Mouse (Mus musculus): Measurements from ENCODE around the gene Ccdc157. TPM values are rescaled to one million over a fixed set of nuclear protein-coding genes. Genes with fewer than 3 reads are reported as not detected.
"Not testable (repeated sequence)": the region's sequence is repeated elsewhere in the genome, so short reads cannot be mapped to it uniquely, and the experiment has no call there.

Gene Ccdc157
- total RNA-seq (2021) = 1 to 10 TPM; 3.3 to 5.6 TPM
- long read RNA-seq, experiment 1, partial matches to known transcripts = 5 of 5 reads
- long read RNA-seq, experiment 1, other reads (novel, unspliced or antisense) = 0 of 5 reads
- long read RNA-seq, experiment 2, partial matches to known transcripts = 1 of 3 reads
- long read RNA-seq, experiment 2, other reads (novel, unspliced or antisense) = 2 of 3 reads

DNA sequence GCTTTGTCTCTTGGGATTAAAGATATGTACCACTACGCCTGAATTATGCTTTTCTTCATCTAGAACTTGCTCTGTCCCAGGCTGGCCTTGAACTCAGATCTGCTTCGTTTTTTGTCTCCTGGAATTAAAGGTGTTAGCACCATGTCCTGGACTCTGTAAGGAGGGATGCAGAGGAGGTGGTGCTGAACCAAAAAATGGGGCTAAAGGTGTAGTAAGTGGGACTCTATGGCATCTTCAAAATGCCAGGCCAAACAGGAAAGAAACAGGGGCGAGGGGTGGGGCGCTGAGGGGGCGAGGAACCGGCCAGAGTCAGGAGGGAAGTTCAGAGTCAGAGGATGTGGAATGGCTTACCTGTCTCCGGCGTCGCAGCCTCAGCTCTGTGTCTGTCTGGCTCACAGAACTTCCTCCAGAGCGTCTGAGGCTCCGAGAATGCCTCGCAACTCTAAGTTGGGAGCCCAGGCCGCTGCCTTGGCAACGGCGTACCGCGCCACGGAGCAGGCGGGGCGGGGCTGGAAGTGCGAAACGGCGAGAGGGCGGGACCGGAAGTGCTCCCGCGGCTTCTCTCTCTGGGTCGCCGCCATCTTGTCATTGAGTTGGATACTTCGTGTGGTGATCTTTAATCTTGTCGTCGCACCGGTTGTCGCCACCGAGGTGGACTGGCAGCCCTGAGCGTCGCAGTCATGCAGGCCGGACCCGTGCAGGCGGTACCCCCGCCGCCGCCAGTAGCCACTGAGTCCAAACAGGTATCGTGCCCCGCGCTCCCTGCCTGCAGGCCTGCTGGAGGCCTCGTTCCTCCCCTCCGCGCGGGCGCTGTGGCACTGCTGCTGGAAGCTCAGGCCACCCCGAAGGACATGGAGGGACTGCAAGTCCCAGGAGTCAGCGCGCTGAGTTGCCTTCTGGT, at the start of gene Ccdc157, which contains the start of gene Sf3a1:
Gene Ccdc157 (minus strand): TSS at position 486 of the 901 bp plus-strand sequence.
Gene Sf3a1 (plus strand): TSS at position 543 of the 901 bp plus-strand sequence.
- intact Hi-C loops (cut with DNase I; ENCODE audit: low total_unique reads) = no loop called here
- peak; percentile 95 for DNase-seq

DNA sequence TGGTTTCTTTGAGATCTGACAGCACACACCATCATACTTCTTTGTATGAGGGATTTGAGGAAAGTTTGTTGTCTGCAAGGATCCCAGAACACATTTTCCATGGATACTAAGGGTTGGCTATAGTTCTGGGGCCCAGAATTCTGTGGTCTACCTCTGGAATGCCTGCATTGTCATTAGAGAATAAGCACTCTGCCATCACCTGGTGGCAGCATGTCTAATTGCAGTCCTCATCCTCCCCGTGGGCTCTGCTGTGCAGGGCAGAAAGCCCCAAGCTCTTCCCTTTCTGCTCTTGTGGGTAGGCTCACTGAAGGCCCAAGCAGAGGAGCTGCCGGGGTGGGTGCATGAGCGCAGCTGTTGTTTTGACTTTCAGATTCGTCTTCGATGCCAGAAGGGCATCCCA, 49.5 kb upstream of the Ccdc157 start:
- intact Hi-C loops (cut with DNase I; ENCODE audit: low total_unique reads) = no loop called here
- no peak for DNase-seq

DNA sequence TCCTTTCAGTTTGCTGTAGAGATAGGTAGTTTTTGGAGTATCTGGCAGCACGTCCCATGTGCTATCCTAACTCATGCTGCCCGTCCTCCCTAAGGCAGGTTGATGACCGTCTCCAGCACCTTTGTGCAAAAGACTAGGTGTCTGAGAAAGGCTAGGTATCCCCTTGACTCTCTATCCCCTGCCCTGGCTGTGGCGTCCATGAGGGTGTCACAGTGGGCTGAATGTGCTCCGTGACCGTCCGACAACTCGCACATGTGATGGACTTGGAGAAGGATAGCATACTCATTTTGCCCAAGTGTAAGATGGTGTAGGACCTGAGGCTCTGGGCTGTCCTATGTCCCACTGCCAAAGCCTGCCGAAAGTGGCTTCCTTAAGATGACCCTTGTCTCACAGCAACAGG, 47.6 kb upstream of the Ccdc157 start:
- DNase-seq = no peak
- intact Hi-C loops (cut with DNase I; ENCODE audit: low total_unique reads) = no loop called here

DNA sequence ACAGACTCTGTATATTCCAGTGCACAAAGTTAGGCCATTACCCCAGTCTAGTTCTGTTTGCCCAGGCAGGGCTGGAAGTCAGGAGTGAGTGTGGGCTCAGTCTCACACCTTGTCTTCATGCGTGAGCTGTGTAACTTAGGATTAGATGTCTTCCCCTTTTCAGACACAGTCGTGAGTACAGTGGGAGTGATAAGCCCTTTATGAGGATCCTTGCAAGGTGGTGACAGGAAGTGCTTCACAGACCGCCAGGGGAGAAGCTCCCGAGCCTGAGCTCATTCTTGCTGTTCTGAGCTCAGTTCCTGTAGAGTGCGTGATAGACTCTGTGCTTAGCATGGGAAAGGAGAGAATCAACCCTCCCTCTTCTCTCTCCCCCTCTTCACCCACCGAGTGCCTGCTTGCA, 46.5 kb upstream of the Ccdc157 start:
- no peak for DNase-seq
- intact Hi-C loops (cut with DNase I; ENCODE audit: low total_unique reads) = no loop called here

DNA sequence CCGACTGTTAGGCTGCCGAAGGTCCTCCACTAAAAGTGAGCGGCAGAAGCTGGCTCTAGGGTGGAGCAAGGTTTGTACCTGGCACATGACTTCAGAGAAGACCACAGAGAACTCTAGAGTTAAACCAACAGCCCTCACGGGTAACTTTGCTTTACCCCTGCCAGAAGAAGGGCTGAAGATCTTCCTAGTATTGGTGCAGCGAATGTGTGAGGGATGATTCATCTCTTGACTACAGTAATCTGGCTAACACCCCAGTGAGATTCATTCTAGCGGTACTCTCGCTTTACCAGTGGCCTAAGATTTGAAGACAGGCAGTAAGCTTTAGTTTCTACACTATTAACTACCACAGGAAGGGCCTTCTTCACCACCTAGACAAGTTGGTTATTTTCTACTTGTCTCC, 45.9 kb upstream of the Ccdc157 start:
- intact Hi-C loops (cut with DNase I; ENCODE audit: low total_unique reads) = no loop called here
- DNase-seq = no peak

DNA sequence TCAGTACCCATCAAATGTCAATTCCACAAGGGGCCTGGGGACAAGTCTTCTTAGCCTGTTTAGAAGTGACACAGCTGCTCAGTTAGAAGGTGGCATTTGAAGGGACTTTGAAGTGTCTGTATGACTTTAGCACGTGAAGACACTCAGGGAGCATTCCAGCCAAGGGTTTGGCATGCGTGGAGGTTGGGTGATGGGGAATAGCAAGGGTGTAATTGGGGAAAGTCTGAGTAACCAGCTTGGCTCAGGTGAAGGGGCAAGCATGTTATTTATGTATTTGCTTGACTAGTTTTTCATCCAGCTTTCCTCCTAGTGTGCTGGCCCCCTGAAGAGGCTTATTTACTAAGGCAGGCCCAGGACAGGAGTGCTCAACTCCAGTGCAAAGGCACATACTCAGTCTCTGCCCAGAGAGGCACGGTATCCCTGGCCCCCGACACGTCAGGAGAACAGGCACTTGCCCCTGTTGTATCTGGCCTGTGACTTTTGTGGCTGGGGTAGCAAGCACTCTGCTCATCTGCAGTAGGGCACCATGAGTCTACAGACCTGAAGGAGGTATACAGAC, 45.1 kb upstream of the Ccdc157 start:
- intact Hi-C loops (cut with DNase I; ENCODE audit: low total_unique reads) = no loop called here
- DNase-seq = no peak

DNA sequence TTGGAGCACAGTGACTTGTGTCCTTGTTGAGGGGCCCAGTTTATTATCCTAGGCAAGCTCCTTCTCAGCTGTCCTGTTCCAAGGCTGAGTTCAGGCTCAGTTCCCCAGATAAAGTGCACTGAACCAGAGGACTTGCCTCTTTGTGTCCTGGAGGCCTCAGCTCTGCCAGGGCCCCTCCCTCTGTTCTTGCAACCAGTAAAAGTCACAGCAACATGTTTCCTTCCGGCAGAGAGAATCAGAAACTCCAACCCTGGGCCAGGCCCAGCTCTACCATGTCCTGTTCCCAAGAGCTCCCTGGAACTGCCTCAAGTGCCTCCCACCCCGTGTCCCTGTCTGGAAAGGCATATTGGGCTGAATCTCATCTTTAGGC, 43.6 kb upstream of the Ccdc157 start:
- intact Hi-C loops (cut with DNase I; ENCODE audit: low total_unique reads) = no loop called here
- peak; percentile 75 for DNase-seq

DNA sequence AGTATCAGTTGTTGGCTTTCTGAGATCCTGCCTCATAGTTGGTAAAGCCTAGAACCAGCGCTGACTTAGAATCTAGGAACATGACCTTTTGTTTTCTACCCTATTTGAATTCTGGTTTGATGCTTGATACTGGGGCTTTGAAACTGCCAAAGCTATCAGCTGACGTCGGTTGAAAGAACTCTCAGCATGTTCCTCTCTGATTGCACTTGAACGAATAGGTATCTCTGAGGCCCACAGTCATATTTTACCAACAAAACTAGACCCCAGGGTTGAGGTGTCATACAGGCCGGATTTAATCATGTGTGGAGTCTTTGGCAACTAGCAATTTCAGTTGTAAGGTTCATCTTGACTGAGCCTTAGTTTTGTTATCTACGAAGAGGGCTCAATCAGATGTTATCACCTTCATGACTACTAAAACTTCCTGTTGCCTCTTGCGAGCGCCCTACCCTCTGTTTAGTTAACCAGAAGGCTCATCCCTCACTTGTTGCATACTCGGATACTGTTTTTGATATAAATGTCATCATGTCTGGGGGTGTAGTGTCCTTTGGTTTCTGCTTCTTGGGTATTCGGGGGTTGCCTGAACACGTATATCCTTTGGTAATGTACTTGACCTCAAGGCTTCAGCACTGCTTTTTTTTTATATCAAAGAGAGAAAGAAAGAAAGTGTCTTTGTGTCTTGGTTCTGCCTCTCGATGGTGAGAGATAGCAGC, 43.1 kb upstream of the Ccdc157 start:
- intact Hi-C loops (cut with DNase I; ENCODE audit: low total_unique reads) = no loop called here
- DNase-seq = no peak

DNA sequence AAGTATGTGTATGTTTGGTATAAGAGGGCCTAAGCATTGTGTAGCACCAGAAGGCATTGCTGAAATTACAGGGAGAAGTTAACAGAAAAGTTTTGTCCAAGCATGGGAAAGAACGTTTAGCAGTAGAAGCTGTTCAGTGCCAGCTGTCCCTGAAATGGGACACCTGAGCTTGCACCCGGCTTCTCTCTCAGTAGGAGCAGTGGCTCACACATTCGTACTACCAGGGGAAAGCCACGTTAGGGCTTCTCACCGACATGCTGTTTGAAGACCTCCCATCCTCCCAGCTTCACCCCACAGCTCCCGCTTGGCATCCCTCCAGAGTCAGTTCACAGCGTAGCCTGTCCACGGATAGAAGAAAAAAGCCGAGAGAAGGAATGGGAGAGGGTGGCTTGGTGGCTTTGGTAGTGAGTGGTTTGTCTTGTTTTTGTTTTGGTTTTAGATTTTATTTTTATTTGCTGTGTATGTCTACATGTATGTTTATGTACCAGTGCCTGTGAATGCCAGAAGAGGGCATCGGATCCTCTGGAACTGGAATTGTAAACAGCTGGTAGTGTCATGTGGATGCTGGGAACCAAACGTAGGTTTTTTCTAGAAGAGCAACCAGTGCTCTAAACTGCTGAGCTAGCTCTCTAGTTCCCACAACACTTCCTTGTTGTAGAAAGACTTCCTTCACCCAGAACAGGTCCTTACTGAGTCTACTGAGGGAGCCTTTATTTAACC, 42.0 kb upstream of the Ccdc157 start:
- no peak for DNase-seq
- intact Hi-C loops (cut with DNase I; ENCODE audit: low total_unique reads) = no loop called here

DNA sequence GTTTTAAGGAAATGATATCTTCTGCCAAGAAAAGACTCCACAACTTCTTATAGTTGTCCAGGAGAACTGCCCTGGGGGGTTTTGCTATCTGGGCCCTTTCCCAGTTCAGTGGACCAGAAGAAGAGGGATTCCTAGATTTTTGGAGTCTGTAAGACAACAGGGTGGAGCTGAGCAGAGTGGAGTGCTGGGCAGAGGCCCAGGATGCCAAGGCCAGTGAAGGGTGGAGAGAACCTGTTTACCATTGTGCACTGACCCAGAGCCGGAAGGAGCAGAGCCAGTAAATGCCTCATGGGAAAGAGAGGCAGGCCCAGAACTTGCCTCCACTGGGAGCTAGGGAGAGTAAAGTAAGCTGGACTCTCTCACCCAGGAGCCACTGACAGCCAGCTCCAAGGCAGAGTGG, 37.6 kb upstream of the Ccdc157 start:
- no peak for DNase-seq
- intact Hi-C loops (cut with DNase I; ENCODE audit: low total_unique reads) = no loop called here

DNA sequence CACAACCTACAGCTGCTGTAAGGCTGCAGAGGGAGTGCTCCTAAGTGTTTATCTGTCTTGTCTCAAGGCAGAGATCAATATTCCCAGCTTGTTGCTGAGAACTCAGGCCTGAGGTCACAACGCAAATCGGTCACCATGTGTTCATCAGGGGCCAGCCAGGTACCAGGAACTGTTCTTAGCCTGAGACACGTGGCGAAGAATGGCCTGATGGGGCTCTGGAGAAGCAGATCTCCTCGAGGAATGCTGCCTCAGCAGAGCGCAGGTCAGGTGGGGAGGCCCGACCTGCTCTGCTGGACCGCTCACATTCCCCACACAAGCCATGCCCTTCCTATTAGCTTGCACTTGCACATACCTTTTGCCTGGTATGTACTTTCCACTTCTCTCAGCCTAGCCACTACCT, 36.5 kb upstream of the Ccdc157 start:
- intact Hi-C loops (cut with DNase I; ENCODE audit: low total_unique reads) = no loop called here
- DNase-seq = no peak

DNA sequence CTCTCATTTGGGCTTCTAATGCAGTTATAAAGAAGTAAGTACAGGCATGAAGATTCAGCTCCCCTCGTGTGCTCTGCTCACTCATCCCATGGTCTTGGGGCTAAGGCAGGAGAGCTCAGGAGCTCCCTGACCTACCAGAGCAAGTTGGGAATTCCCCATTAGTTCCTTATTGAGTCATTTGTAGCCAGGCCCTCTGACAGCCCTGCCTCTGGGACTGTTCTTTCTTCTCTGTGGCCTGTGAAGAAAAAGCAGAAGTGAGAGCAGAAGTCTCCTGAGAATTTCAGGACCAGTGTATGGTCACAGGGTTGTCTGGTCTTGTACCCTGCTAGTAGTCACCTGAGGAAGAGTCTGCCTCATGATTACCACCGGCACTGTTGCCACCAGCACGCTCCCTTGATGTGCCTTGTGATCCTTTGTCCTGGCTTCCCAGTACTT, 35.5 kb upstream of the Ccdc157 start:
- intact Hi-C loops (cut with DNase I; ENCODE audit: low total_unique reads) = no loop called here
- no peak for DNase-seq

DNA sequence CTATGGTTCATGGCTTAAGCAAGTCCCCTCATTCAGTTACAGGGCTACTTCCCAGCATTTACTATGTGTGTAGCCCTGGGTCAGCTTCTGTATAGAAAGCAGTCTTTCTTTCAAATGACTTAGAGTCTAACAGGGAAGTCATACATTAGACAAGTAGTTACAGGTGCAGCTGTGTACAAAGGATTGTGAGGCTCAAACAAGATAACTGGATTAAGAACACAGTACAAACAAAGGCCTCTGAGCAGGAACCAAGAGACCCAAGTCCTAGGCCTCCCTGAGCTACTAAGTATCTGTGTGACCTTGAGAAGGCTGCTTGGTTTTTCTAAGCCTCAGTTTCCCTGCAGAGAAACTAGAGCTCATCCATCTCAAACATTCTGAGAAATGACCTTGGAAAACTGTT, 33.3 kb upstream of the Ccdc157 start:
- intact Hi-C loops (cut with DNase I; ENCODE audit: low total_unique reads) = no loop called here
- no peak for DNase-seq

DNA sequence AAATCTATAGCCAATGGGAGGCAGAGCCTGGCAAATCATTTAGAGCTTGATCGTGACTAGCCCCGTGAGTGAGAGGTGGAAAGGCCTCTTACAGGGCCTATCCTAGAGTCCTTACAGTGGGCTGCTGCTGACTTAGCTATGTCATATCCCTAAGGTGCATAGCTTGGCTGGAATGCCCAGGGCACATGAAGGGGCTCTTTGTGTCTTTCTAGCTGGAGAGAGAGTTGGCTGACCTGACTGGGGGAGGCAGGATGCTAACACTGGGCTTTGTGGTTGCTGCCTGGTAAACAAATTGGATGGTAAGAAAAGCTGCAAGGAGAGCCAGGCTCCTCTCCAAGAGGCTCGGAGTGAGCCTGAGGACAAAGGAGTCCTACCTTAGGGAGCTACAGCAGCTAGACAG, 32.7 kb upstream of the Ccdc157 start:
- intact Hi-C loops (cut with DNase I; ENCODE audit: low total_unique reads) = no loop called here
- no peak for DNase-seq

DNA sequence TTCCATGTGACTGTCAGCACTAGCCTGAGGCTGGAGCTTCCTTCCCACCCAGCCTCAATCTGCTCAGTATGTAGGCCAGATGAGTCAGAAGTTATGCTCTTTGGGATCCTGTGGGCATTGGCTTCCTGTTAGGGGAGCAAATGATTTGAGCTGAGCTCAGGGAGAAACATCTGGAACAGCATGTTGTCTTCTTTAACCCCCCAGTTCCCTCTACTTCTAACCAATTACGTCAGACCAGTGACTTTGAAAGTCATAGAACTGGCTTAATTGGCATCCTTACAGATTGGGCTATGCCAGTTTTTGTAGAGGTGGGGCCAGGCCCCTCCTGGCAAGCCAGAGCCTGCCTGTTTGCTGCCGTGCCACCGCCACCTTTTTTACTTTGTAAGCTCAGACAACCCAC, 30.6 kb upstream of the Ccdc157 start:
- DNase-seq = no peak
- intact Hi-C loops (cut with DNase I; ENCODE audit: low total_unique reads) = no loop called here

DNA sequence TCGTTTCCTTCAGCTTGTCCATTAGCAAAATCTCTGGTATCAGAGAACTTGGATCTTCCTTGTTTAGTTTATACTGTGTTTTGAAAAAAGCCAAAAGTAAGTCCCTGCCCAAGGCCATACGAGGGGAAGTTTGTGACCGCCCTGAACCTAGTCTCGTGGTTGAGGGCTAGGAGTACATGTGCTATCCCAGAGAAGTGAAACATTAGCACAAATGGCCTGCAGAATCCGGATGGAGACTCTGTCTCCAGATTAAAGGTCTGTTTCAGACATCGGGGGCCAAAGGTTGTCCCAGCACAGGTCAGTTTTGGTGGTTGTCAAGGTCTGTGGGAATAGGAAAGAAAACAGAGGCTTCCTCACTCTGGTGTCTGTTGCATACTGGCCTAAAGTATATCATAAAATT, 29.1 kb upstream of the Ccdc157 start:
- intact Hi-C loops (cut with DNase I; ENCODE audit: low total_unique reads) = no loop called here
- no peak for DNase-seq

DNA sequence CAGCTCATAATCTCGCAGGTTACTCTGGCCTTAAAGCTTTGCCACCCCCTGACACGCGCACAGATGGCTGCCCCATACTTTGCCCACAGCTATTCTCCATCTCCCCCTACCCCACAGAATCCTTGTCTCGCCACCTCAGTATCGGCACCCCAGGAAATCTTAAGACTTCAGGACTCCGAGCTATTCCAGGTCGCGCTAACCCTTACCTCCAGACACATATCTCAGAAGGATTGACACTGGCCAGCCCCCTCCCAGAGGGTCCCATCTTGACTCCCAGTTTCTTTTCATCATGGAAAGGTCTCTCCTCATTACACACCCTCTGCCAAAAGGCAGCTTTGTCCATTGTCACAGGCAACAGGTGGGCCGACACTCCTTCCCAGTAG, 27.2 kb upstream of the Ccdc157 start:
- intact Hi-C loops (cut with DNase I; ENCODE audit: low total_unique reads) = no loop called here
- DNase-seq = no peak

DNA sequence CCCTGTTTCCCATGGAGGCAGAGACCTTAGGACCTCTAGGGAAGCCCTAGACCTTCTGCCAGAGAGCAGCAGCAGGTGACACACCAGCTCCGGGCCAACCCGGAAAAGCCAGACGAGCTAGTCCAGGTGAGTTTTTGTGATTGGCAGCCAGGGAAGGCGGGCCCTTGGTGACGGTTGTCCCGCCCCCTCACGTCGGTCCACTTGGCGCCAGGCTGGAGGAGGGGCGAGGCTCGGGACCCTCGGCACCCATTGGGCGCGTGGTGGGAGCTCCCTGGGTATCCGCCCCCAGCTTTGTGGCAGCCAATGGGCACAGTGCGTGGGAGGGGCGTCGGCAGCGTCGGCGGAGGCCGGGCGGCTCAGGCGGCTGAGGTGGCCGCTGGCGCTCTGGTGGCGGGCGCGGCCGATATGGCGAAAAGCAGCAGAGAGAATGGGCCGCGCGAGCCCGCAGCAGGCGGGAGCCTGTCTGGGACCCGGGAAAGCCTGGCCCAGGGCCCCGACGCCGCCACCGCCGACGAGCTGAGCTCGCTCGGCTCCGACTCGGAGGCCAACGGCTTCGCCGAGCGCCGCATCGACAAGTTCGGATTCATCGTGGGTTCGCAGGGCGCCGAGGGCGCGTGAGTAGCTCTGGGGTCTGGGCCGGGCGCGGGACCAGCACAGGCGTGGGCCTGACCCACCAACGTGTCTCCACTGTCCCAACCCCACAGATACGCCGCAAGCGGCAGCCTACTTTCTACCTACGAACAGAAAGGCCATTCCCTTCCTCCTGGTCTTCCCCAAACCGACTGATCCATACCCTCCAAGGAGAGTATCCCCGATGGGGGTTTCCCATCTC, 26.6 kb upstream of the Ccdc157 start, which contains the start of gene Tbc1d10a:
Gene Tbc1d10a (plus strand): TSS at position 304 of the 832 bp plus-strand sequence.
- DNase-seq = peak; percentile 98
- intact Hi-C loops (cut with DNase I; ENCODE audit: low total_unique reads) = no loop called here

DNA sequence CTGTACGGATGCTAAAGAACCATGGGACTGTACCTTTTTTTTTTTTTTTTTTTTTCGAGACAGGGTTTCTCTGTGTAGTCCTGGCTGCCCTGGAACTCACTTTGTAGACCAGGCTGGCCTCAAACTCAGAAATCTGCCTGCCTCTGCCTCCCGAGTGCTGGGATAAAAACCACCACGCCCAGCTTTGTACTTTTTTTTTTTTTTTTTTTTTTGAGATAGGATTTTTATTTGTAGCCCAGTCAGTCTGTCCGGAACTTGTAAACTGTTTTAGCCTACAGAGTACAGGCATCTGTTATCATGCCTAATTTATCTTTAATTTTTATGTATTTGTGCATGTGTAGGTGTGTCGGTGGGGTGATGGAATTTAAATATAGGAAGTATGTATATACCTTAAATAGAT, 25.4 kb upstream of the Ccdc157 start:
- intact Hi-C loops (cut with DNase I; ENCODE audit: low total_unique reads); DNase-seq: not testable (repeated sequence)
